Mouse (Mus musculus) bone marrow macrophage, adult 2 months (primary cell): Measurements from ENCODE around the gene Gm17455. TPM values are rescaled to one million over a fixed set of nuclear protein-coding genes. Genes with fewer than 3 reads are reported as not detected.

Source experiments
- H3K27ac ChIP-seq: 2 replicates; pipeline ENCODE4 v1.5.1; 2012; ENCODE audit warnings: low read depth, low read length; ENCODE audit not compliant: insufficient read depth
- H3K4me1 ChIP-seq: 2 replicates; pipeline ENCODE4 v1.6.1; 2012; ENCODE audit warnings: low read length; ENCODE audit not compliant: control insufficient read depth, insufficient read depth
- H3K4me3 ChIP-seq: 2 replicates; pipeline ENCODE4 v1.5.1; 2012; ENCODE audit warnings: mild to moderate bottlenecking, low read length, moderate library complexity; ENCODE audit not compliant: insufficient read depth
- CTCF ChIP-seq: IDR thresholded peaks from 2 replicates; pipeline ENCODE4 v1.5.1; 2012; ENCODE audit warnings: low read depth, mild to moderate bottlenecking, low read length, moderate library complexity
- POLR2A ChIP-seq: IDR thresholded peaks from 2 replicates; pipeline ENCODE4 v1.6.1; 2012; ENCODE audit warnings: mild to moderate bottlenecking, low read depth, low read length, borderline replicate concordance
- polyA plus RNA-seq: library from polyadenylated mRNA; stranded (reverse); fragments of >200 nt; gene quantifications from 2 replicates; pipeline ENCODE4 v1.2.4, GENCODE M21; 2012; ENCODE audit not compliant: missing spikeins, insufficient read depth, insufficient read length

Gm17455 gene
- polyA plus RNA-seq, 1 experiment, result not detected

GRCm38 (mm10) chr10:60411794-60412193 is 12.3 kb downstream of the Gm17455 start:
- Histone ChIP-seq H3K4me1 (no peaks in the 10 kb centered on the region), H3K4me3 (no peak overlapping the region), H3K27ac (no peak overlapping the region)
- TF ChIP-seq POLR2A (no peak), CTCF (peak; percentile 31)

- TF ChIP-seq CTCF (no peak), POLR2A (no peak)
- H3K4me1 ChIP-seq, result no peaks in the 10 kb centered on the region
- H3K27ac ChIP-seq, result no peak overlapping the region
Observed at GRCm38 (mm10) chr10:60413756-60414155, 14.2 kb downstream of the Gm17455 start.

GRCm38 (mm10) chr10:60417041-60417440 is 17.5 kb downstream of the Gm17455 start:
- TF ChIP-seq CTCF (no peak), POLR2A (no peak)
- Histone ChIP-seq H3K27ac (no peak overlapping the region), H3K4me1 (no peaks in the 10 kb centered on the region), H3K4me3 (no peak overlapping the region)

More at GRCm38 (mm10) chr10:60413756-60414155, 14.2 kb downstream of the Gm17455 start:
- no peak overlapping the region for H3K4me3 ChIP-seq

GRCm38 (mm10) chr10:60418137-60418536 is 18.6 kb downstream of the Gm17455 start:
- no peak for TF ChIP-seq POLR2A
- peak; percentile 53 for TF ChIP-seq CTCF
- H3K4me3 ChIP-seq, result no peak overlapping the region
- H3K4me1 ChIP-seq, result no peaks in the 10 kb centered on the region
- no peak overlapping the region for H3K27ac ChIP-seq

- Histone ChIP-seq H3K27ac (no peak overlapping the region), H3K4me3 (no peak overlapping the region), H3K4me1 (no peaks in the 10 kb centered on the region)
- TF ChIP-seq CTCF (peak; percentile 55), POLR2A (no peak)
Observed at GRCm38 (mm10) chr10:60419624-60420023, 20.1 kb downstream of the Gm17455 start.

GRCm38 (mm10) chr10:60422756-60423155 is 23.2 kb downstream of the Gm17455 start:
- Histone ChIP-seq H3K27ac (no peak overlapping the region), H3K4me3 (no peak overlapping the region), H3K4me1 (no peaks in the 10 kb centered on the region)
- TF ChIP-seq POLR2A (no peak), CTCF (no peak)

GRCm38 (mm10) chr10:60430001-60430400 is 30.5 kb downstream of the Gm17455 start:
- no peaks in the 10 kb centered on the region for H3K4me1 ChIP-seq
- no peak overlapping the region for H3K4me3 ChIP-seq
- no peak overlapping the region for H3K27ac ChIP-seq
- no peak for TF ChIP-seq CTCF
- TF ChIP-seq POLR2A, result no peak

GRCm38 (mm10) chr10:60430591-60430990 is 31.1 kb downstream of the Gm17455 start:
- H3K4me1 ChIP-seq, result no peaks in the 10 kb centered on the region
- no peak overlapping the region for H3K27ac ChIP-seq
- TF ChIP-seq POLR2A (no peak), CTCF (no peak)
- no peak overlapping the region for H3K4me3 ChIP-seq

GRCm38 (mm10) chr10:60432679-60433078 is 33.2 kb downstream of the Gm17455 start:
- Histone ChIP-seq H3K4me1 (no peaks in the 10 kb centered on the region), H3K4me3 (no peak overlapping the region), H3K27ac (no peak overlapping the region)
- TF ChIP-seq CTCF, result no peak
- no peak for TF ChIP-seq POLR2A

GRCm38 (mm10) chr10:60442321-60442720 is 42.8 kb downstream of the Gm17455 start:
- Histone ChIP-seq H3K4me3 (no peak overlapping the region), H3K4me1 (no peaks in the 10 kb centered on the region), H3K27ac (no peak overlapping the region)
- TF ChIP-seq CTCF, result no peak
- no peak for TF ChIP-seq POLR2A

- no peak for TF ChIP-seq POLR2A
- peak; percentile 68 for TF ChIP-seq CTCF
- Histone ChIP-seq H3K4me1 (no peaks in the 10 kb centered on the region), H3K27ac (no peak overlapping the region)
Observed at GRCm38 (mm10) chr10:60443078-60443477, 43.6 kb downstream of the Gm17455 start.

More at GRCm38 (mm10) chr10:60443078-60443477, 43.6 kb downstream of the Gm17455 start:
- H3K4me3 ChIP-seq, result no peak overlapping the region
